Mouse (Mus musculus) right cerebral cortex, postnatal 10 days (tissue): ENCODE results near the gene Iars.
"Not testable (repeated sequence)": the region's sequence is repeated elsewhere in the genome, so short reads cannot be mapped to it uniquely, and the experiment has no call there.

Experiments used
- DNase-seq, 2 experiments: peaks; one replicate each; pipeline ENCODE4 v3.0.0; 2021; ENCODE audit warnings: low spot score in 2 of 2

Gene Iars

DNA sequence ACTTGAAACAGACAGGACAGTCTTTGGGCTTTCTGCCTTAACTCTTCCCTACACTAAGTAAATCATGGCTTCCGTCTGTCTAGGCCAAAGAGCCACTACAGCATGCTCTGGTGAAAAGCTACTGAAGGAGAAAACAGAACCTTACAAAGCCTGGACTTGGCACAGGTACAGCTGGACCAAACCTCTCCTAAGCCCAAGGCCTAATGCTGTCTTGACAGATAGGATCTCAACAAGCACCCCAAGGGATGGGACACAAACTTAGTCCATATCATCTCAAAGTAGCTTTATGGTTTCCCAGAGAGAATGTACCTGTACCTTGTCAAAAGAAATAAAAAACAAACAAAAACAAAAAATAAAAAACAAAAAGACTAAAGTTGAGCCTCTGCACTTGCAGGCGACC lies 54.5 kb downstream of the Iars start:
- no peak for DNase-seq

DNA sequence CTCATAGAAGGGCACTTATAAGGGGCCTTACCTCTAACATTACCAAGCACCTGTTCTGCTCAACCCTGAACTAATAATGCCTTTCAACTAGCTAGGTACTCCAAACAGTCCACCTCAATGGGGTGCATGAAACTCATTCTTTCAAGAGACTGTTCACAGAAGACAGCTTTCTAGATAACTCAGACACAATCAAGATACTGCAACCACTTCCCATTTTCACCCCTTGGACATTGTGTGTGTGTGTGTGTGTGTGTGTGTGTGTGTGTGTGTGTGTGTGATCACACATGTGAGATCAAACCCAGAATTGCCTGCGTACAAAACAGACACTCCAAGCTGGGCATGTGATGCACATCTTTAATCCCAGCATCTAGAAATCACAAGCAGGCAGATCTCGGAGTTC lies 56.1 kb downstream of the Iars start:
- no peak for DNase-seq

- no peak for DNase-seq
Observed at GRCm38 (mm10) chr13:49741285-49742040, 59.6 kb downstream of the Iars start.

GRCm38 (mm10) chr13:49756591-49756990 lies 74.7 kb downstream of the Iars start:
- DNase-seq = no peak

- no peak for DNase-seq
Observed at GRCm38 (mm10) chr13:49757966-49758365, 76.1 kb downstream of the Iars start.

- no peak for DNase-seq
Observed at GRCm38 (mm10) chr13:49760675-49761074, 78.8 kb downstream of the Iars start.

DNA sequence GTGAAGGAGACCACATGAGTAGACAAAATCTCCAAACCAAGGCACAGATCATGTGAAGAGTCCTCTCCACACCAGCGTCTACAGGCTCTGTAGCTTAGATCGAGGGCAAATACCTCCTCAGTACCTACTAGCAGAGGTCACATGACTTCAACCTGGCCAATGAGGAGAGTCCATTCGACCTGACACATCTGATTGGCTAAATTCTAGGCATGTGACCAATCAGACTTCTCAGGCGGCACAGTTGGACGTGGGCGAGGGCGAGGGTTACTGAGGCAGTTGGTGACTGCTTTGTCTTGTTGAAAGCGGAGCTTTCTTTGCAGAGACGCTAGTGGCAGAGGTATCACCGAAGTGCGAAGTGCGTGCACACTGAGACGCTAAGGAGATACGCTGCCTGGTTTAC lies 80.3 kb downstream of the Iars start:
- DNase-seq = no peak

- DNase-seq = no peak
Observed at GRCm38 (mm10) chr13:49765306-49765705, 83.4 kb downstream of the Iars start.

- DNase-seq = no peak
Observed at GRCm38 (mm10) chr13:49766269-49766668, 84.4 kb downstream of the Iars start.

DNA sequence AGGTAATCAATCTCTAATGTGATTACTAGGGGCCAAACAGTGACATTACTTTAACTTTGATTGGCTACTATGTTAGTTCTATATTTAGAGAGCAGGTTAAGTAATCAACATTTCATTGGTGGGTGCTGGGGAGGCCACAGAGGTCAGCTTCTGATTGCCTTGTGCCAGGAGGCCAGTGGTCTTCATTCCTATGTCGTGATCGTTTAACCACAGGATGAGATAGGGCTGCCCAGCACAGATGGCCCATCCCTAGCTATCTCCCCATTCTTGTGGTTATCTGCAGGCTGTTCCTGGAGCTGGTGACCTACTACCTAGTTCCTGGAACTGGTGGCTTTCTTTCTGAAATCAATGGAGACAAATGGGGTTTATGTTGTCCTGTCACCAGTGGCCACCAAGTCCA lies 86.1 kb downstream of the Iars start:
- DNase-seq = no peak

DNA sequence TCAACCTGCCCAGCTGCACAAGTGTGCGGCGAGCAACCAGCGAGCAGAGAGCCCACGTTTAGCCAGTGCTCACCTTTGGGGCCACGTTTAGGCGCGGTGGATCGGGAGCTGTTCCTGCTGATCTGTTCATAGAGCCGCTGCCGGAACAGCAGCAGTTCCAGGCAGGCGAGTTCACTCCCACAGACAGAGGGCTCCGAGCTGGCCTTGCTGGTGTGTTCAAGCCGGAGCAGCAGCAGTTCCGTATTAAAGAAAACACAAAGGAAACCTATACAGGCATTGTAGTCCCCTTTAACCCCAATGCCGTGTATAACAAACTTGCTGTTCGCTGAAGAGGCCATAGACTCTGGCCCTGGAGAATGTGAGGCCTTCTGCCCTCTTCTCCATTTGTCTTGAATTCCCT lies 87.2 kb downstream of the Iars start:
- DNase-seq = no peak

- not testable (repeated sequence) for DNase-seq
Observed at GRCm38 (mm10) chr13:49771536-49771935, 89.6 kb downstream of the Iars start.
